Mouse (Mus musculus): ENCODE results near the gene Tenm2.

DNA sequence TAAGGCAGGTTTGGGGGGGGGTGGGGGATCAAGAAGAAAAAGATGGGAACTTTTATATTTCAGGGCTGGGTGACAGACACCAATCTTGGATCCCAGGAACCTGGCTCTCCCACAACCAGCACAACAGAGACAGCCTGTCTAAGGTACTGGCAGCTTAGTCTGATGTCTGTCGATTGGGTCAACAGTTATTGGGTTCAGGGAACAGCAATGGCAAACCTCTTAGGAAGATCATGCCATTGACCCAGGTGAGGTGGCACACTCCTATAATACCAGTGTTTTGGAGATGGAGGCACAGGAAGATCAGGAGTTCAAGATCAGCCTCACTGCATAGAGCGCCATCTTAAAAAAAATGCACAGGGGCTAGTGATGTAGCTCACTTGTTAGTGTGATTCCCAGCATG is 1273.3 kb downstream of the Tenm2 start:
- TF ChIP-seq POLR2A (IDR thresholded peaks at IDR 0.05; ENCODE audit: control insufficient read depth, low read depth, low read length) (no peak), CTCF (IDR thresholded peaks at IDR 0.05; ENCODE audit: control insufficient read depth, insufficient read depth, insufficient replicate concordance, low read depth, low read length) (no peak)

All from testis, adult 2 months (tissue).